Mouse (Mus musculus): ENCODE measurements around the gene 4932438H23Rik.

4932438H23Rik gene

DNA sequence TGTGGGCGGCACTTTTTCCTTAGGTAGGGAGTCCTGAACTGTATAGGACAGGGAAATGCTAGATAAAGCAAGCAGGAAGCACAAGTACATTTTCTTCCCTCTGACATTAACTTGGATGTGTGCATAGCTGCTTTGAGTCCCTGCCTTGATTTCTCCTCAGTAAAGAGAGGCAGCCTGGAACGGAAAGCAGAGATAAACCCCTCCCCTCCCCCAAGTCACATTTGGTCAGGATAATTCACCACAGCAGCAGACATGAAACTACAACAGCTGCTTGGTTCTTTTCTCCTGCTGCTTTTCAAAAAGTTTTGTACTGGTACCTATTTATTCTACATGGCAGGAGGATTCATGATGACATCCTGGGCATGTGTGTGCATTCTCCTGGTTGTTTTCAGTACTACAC is 5.6 kb upstream of the 4932438H23Rik start:
- in situ Hi-C loops (cut with MboI; ENCODE audit: low sequenced_read_pairs), result no loop called here

DNA sequence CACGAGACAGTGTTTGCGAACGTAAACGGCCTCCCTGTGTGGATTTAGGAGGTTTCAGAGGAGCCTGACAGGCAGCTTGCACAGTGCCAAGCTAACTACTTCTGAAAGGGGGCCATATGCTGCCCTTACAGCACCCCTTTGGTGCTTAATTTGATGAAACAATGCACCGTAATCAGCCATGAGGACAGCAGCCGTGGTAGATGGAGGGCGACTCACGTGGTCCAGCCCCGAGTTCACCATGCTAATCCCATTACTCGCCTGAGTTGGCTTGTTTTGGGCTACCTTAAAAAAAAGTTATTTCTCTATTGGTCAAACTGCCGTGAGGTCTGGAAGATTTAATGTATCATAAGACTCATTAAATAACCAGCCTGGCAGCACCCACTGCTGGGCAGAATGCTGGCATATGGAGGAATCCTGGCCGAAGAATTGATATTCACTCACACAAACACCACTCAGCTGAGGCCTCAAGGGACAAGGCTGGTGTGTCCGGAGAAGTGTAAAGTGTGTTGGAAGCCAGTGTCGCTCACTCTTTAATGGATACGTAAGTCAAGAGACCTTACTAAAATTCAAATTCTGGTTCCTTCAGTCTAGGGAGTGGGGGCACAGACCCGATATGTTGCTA is 4.6 kb upstream of the 4932438H23Rik start:
- in situ Hi-C loops (cut with MboI; ENCODE audit: low sequenced_read_pairs), result no loop called here

DNA sequence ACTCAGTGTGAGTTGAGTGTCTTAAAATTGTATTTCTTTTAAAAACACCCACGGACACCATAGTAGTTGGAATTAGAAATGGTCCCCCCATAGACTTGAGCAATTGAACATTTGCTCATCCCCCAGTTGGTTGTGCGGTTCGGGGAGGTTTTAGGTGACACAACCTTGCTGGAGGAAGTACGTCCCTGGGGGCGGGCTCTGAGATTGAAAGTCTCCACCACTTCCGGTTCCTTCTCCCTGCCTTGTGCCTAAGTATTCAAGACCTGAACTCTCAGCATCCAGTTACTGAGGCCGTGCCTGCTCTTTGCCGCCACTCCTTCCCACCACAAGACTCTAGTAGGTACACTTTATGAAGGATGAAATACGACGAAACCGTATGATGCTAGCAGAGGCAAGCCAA is 2.9 kb upstream of the 4932438H23Rik start:
- in situ Hi-C loops (cut with MboI; ENCODE audit: low sequenced_read_pairs), result no loop called here

DNA sequence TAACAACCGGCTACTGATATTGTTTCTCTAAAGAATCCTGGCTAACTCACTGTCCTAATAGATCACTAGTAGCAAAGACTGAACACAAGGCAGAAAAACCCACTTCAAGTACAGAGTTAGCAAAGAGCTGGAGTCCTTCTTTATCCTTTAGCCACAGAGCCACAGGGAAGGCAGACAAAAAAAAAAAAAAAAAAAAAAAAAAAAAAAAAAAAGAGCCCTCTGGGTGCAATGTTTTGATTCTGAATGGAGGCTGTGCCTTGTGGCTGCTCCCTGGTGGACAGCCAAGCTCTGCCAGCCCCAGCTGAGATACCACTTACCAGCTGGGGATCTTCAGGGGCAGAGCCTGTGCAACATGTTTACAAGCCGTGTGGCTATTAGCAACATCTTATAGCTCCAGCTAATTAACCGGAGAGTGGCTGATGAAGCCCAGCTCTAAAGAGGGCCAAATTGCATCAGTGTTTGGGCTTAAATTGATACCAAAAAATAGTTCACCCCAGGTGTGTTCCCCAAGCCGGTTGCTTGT is 2.1 kb upstream of the 4932438H23Rik start:
- in situ Hi-C loops (cut with MboI; ENCODE audit: low sequenced_read_pairs), result no loop called here

DNA sequence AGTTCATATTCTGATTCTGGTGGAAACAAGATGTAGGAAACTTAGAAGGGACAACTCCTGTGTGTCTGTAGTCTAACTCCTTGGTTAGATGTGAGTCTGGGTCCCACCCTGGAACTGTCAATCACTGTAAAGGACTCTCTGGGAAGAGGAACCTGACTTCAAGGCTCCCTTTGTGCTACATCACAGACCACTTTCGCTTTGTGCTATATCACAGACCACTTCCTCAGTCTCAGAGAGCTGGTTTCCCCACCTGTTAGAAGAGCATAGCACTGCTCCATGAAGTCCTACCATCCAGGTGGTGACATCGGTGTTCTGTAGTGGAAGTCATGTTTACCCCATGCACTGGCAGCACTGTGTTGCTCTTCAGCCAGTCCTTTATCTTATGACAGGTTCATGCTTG is 1.1 kb upstream of the 4932438H23Rik start:
- in situ Hi-C loops (cut with MboI; ENCODE audit: low sequenced_read_pairs), result no loop called here

DNA sequence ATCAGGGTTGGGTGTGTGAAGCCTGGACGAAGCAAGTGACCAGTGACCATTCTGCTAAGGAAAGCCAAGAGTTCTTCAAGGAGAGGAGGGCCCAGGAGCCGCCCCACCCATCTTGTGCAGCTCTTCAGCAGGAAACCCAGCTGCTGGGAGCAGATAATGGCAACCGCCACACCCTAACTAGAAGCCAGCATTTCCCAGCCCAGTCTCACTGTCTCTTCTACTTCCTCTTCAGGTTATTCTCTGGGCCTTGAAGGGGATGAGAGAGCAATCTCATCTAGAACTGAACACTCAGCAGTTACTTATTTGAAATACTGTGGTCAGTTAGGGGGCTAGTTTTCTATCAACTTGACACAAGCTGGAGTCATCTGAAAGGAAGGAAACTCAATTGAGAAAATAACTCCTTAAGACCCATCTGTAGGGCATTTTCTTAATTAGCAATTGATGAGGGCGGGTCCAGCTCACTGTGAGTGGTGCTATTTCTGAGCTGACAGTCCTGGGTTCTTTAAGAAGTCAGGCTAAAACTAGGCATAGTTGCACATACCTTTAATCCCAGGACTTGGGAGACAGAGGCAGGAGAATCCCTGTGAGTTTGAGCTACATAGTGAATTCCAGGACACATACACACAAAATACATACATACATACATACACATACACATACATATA is 8.1 kb downstream of the 4932438H23Rik start:
- in situ Hi-C loops (cut with MboI; ENCODE audit: low sequenced_read_pairs), result no loop called here

DNA sequence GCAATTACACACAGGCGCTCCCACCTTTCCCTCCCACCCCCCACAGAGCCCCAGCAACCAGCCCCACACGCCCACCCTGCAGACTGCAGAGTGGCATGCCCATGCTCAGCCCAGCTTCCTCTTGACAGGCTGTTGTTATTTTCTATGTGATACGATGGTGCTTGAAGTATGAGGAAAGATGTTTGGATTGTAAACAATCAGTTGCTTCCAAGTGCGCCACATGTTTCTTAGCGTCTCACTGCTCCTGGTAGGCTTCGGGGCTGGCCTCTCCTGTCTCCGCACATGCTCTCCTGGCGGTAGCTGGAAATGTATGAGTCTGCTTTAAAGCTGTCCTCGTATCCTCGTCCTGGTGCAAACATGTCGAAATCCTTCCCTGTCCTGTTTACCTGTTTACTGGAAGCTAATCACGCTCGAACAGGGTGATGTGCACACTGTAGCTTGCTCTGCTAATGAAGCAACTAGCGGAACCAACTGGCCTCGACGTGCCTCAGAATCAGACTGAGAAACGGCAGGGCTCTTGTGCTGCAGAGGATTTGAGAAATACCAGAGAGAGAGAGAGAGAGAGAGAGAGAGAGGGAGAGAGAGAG is 9.6 kb downstream of the 4932438H23Rik start:
- in situ Hi-C loops (cut with MboI; ENCODE audit: low sequenced_read_pairs), result no loop called here

DNA sequence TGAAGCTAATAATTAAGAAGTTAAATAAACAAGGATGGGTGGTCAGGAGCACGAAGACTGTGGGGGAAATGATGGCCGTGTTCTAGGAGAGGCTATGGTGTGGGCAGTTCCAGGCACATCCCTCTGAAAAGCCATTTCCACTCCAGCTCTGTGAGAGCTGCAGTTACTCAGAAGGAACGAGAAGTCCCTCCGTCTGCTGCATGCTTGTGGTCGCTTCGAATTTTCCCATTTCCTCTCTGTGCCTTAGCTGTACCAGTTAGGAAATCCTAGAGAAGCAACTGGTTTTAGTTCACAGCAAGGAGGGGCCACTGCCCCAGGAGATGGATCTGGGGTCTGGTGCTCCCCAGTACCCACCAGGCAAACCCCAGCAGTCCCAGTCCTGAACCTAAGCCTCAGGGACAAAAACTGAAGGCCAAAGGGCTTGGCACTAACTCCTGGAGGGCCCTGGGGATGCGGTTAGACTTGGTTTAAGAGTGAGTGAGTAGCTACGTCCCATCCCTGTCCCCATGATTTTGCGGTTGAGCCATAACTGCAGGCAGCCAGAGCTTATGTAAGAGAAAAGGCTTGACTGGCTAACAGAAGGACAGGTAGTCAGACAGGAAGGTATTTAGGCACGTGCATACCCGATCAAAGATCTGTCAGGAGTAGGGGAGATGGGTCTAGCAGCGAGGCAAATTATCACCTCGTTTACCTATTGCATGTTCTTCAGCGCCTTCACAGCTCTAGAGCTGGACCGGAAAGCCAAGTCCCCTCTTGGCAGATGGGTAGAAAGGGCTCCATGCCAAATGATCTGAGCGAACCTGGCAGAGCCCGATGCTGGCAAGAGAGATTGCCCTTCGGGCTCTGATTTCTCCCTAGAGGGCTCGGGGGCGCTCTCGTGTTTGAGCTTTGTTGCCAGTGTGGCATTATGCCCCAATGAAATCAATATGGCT is 10.3 kb downstream of the 4932438H23Rik start:
- in situ Hi-C loops (cut with MboI; ENCODE audit: low sequenced_read_pairs), result no loop called here

DNA sequence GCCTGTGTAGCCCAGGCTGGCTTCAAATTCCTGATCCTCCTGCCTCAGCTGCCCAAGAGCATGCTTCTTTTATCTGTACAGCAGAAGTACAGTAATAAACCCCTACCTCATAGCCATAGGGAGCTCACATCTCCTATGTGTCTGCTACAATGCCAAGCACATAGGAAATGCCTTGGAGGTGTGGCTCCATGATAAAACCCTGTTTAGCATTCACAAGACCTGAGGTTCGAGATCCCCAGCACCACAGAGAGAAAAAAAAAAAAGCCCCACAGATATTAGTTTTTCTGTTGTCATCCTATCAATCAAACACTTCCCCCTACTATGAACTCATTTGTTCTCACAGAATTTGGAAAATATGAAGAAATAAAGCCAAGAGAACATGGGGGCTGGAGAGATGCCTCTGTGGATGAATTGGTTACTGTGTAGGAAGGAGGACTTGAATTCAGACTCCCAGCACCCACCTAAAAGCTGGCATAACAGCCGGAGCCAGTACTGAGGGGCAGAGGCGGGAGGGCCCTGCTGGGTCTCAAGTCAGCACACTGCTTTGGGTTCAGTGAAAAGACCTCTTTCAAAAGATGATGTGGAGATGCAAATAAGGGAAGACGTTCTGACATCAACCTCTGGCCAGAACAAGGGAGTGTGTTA is 11.8 kb downstream of the 4932438H23Rik start:
- in situ Hi-C loops (cut with MboI; ENCODE audit: low sequenced_read_pairs), result no loop called here

DNA sequence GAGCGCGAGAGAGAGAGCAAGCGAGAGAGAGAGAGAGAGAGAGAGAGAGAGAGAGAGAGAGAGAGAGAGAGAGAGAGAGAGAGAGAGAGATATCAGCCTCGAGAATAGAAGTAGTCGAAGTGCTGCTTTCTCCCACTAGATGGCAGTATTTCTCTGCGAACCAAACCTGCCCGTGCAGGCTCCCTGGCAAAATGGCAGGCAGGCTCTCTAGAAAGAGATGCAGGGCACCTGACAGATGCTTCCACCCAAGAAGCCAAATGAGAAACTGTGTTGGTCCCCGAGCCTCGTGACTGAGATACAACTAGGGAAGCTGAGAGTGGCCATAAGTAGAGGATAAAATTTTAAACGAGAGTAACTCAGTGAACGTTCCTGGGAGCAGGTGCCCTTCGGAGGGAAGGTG is 13.4 kb downstream of the 4932438H23Rik start:
- in situ Hi-C loops (cut with MboI; ENCODE audit: low sequenced_read_pairs), result no loop called here

DNA sequence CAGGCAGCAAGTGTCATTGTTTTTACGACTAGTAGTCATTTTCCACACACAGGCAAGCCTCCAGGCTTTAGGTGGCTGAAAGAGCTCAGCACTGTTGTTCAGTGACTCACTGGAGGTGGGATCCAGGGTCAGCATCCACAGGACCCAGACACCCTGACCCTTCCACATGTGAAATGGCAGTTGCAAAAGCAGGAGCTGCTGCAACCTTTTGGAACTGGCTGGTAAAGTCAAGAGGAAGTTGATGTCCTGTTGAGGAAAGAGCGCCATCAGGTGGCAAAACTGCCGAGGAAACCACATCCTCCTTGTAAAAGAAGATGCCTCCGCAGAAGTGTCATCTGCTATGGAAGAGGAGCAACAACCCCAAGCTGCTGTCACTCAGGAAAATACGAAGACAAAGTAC is 18.7 kb downstream of the 4932438H23Rik start:
- in situ Hi-C loops (cut with MboI; ENCODE audit: low sequenced_read_pairs), result loop anchor here (5.0 kb wide), 1 partner anchor 276 kb away; no protein-coding TSS in a partner anchor

DNA sequence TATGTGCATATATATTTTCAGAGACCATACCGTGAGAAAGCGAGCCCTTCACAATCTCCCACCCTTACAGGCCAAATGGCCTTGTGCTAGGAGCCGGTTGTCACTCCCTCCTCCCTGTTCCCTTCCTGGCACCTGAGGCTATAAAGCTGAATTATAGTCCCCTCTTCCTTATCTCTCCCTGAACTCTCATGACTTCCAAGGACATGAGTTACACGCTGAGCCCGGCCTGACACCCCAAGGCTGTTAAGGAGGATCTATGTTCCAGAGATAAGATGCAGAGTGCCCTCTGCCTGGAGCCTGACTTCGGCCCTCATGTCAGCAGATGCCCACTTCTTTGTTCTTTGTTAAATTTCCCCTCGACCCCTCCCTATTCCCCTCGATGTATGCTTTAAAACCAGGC is 19.5 kb downstream of the 4932438H23Rik start:
- in situ Hi-C loops (cut with MboI; ENCODE audit: low sequenced_read_pairs), result loop anchor here (5.0 kb wide), 1 partner anchor 277 kb away; no protein-coding TSS in a partner anchor

DNA sequence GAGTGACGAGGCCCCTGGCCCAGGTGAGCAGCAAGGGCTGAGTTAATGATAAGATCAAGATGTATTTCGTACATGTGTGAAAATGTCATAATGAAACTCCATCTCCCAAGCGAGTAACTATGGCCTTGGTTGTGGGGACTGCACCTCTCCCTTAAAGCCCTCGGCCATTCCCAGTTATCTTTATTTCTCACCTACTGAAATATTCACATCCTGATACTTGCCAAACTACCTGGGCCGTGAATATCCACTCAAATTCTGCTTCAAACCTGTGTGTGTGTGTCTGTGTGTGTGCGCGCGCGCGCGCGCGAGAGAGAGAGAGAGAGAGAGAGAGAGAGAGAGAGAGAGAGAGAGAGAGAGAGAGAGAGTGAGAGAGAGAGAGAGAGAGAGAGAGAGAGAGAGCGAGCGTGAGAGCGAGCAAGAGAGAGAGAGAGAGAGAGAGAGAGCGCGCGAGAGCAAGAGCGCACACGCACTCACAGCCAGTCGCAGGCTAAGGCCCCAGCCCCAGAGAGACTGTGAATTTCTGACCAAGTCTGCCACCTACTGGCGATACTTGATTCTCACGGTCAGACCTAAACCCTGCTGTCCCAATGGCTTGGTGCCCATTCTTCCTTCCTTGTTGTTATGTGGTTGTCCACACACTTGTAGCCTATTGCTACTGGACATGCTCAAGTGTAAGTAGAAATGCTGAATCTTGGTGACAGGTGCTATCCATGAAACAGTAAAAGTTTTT is 21.6 kb downstream of the 4932438H23Rik start:
- in situ Hi-C loops (cut with MboI; ENCODE audit: low sequenced_read_pairs), result no loop called here

DNA sequence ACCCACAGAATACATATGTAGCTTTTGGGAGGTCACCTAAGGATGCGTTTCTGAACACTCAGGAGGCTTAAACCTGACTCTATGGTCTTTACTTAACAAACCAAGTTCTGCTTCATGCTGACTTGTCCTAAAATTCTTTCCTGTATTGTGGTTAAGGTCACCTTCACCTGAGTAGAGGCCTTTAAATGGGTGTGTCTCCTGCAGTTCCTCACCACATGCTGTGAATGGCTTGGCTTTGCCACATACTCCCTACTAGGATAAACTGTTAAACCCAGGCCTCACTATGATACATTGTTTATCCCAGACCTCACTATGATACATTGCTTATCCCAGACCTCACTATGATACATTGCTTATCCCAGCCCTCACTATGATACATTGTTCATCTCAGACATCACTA is 22.7 kb downstream of the 4932438H23Rik start:
- in situ Hi-C loops (cut with MboI; ENCODE audit: low sequenced_read_pairs), result no loop called here

DNA sequence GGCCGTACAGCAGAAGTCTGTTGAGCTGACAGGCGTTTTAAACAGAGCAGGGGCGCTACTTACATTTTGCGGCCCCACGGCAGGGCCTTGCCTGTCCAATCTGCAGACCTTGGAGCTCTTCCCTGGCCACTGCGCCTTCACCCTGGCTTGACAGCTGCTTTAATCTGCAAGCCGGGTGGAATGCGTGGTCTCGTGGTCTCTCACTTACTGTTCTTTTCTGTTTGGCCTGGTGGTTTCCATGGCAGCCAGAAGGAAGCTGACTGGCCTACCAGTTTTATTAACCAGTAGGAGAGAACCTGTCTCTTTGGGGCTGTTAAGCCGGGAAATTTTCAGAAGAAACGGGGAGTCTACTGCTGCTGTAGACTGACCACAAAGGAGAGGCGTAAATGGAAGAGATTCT is 26.0 kb downstream of the 4932438H23Rik start:
- in situ Hi-C loops (cut with MboI; ENCODE audit: low sequenced_read_pairs), result no loop called here

DNA sequence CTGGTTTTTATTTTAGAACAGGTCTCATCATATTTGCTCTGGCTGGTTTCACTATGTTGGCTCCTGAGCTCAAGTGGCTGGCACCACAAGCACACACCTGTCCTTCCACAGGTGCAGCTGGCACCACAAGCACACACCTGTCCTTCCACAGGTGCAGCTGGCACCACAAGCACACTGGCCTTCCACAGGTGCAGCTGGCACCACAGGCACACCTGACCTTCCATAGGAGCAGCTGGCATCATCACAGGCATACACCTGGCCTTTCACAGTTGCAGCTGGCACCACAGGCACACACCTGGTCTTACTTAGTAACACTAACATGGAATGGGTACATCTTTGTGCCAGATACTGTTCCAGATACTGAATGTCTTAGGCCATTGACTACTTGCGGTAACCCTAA is 27.8 kb downstream of the 4932438H23Rik start:
- in situ Hi-C loops (cut with MboI; ENCODE audit: low sequenced_read_pairs), result no loop called here

DNA sequence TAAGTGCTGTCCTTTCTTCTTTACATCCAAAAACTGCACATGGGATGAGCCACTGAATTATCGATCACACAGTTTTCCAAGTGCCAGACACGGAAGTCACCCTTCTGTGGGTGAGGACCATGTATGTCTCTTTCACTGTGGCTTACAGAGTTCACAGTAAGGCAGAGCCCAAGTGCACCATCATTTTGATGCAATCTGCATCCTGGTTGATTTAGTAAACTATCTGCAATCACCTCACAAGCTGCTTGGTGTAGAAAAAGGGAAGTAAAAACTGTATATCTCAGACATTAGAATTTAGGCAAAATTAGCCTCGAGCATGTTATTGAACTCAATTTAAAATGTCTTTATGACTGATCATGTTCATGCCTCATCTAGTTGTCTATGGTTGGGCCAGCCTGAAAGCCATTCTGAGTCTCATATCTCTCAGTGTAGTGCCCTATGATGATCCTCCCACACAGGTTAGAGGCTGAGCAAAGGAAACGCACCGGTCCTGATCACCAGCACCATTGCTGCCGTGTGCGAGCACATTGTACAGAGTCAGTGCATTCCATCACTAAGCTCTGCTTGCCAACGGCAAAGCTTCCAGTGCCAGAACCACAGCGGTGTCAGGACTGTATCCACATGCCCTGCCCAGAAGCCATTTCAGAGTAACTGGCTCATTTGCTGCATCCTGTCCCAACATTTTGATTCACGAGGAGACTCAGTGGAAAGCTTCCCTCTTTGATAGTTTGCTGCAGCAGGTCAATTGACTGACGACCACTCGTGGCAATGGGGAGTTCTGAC is 30.1 kb downstream of the 4932438H23Rik start:
- in situ Hi-C loops (cut with MboI; ENCODE audit: low sequenced_read_pairs), result no loop called here

DNA sequence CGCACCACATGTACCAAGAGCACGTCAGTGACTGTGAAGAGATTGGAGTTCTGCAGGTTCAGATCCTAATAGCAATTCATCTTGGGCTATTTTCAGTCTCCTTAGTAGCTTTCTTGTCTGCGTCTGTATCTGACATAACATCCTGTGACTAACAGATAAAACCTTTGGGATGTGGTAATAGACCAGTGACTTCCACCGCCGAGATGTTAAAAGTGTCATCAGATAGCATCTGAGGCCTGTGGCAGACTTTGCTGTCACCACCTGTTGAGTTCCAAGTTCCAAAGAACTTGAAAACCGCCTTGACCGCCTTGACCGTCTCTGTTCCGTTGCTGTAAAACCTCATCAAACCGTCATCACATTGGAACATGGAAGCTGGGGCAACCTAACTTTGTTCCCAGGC is 31.1 kb downstream of the 4932438H23Rik start:
- in situ Hi-C loops (cut with MboI; ENCODE audit: low sequenced_read_pairs), result no loop called here

Measured in CH12F3 (cell line).